Mouse (Mus musculus) stomach, embryonic 15.5 days (tissue): ENCODE results near the gene Ost4. TPM values are rescaled to one million over a fixed set of nuclear protein-coding genes. Genes with fewer than 3 reads are reported as not detected.
A peak's percentile ranks its signal among the peaks of the same experiment; 100 is the strongest.

Experiments
- ATAC-seq: fragments of 200-750 bp; cut with Nextera tagmentation; 2 replicates; pipeline ENCODE4 v1.8.0; 2017; ENCODE audit warnings: low read depth, moderate number of reproducible peaks, moderate TSS enrichment; ENCODE audit not compliant: insufficient read depth, low FRiP score
- H3K27ac ChIP-seq: fragments of 300-500 bp; sonication (generic); 2 replicates; pipeline ENCODE4 v1.5.1; 2015; ENCODE audit warnings: mild to moderate bottlenecking, inconsistent platforms
- H3K27me3 ChIP-seq: fragments of 300-500 bp; sonication (generic); replicated peaks from 2 replicates; pipeline ENCODE4 v1.6.1; 2015; ENCODE audit warnings: inconsistent platforms
- H3K36me3 ChIP-seq: fragments of 300-500 bp; sonication (generic); 2 replicates; pipeline ENCODE4 v1.6.1; 2015; ENCODE audit warnings: inconsistent platforms
- H3K4me1 ChIP-seq: fragments of 300-500 bp; sonication (generic); 2 replicates; pipeline ENCODE4 v1.6.1; 2015; ENCODE audit warnings: inconsistent platforms
- H3K4me2 ChIP-seq: fragments of 300-500 bp; sonication (generic); 2 replicates; pipeline ENCODE4 v1.6.1; 2015; ENCODE audit warnings: mild to moderate bottlenecking, inconsistent platforms
- H3K4me3 ChIP-seq: fragments of 300-500 bp; sonication (generic); replicated peaks from 2 replicates; pipeline ENCODE4 v1.5.1; 2015; ENCODE audit warnings: inconsistent platforms
- H3K9ac ChIP-seq: fragments of 300-500 bp; sonication (generic); 2 replicates; pipeline ENCODE4 v1.6.1; 2015; ENCODE audit warnings: inconsistent platforms
- H3K9me3 ChIP-seq: fragments of 300-500 bp; sonication (generic); 2 replicates; pipeline ENCODE4 v1.6.1; 2016; ENCODE audit warnings: inconsistent platforms
- WGBS: fragments of 180-500 bp; shearing (Covaris S2); methylation state at CpG from one replicate; pipeline ENCODE4 v1.1.7; 2015; 5-methylcytosine and 5-hydroxymethylcytosine counted together
- polyA plus RNA-seq: library from polyadenylated mRNA; unstranded; fragments of >200 nt; fragmentation: Nextera tagmentation; extraction: Ambion mirVana; gene quantifications from 2 replicates; pipeline ENCODE4 v1.2.1, GENCODE M21; 2015

The Ost4 gene
- polyA plus RNA-seq, 1 experiment from 2014 or later = 443 TPM

GRCm38 (mm10) chr5:30867712-30868111 is 39.9 kb downstream of the Ost4 start, which contains the start of gene Tmem214:
Tmem214 (plus strand) TSS chr5:30868012.
- H3K4me2 ChIP-seq = no peak within 1 kb of the TSS
- peaks cover 25% of the 10 kb centered on the region for H3K4me1 ChIP-seq
- H3K27me3 ChIP-seq = no peaks in the 10 kb centered on the region
- H3K27ac ChIP-seq = peak within 1 kb of the TSS; percentile 12; the same call in 1 of the 2 replicates
- no peak for ATAC-seq
- WGBS = 93% methylated on average over 3 of the region's 3 CpGs
- no peak within 1 kb of the TSS; the same call in 1 of the 2 replicates for H3K4me3 ChIP-seq
- H3K9ac ChIP-seq = no peak within 1 kb of the TSS
- peaks cover 18% of the 10 kb centered on the region for H3K36me3 ChIP-seq
- no peaks in the 10 kb centered on the region for H3K9me3 ChIP-seq

- no peak overlapping the region for H3K4me3 ChIP-seq
- no peak for ATAC-seq
These were observed 40.7 kb downstream of the Ost4 start for GRCm38 (mm10) chr5:30866871-30867270.

GRCm38 (mm10) chr5:30864322-30864721 is 43.3 kb downstream of the Ost4 start:
- H3K36me3 ChIP-seq = no peaks in the 10 kb centered on the region
- H3K9me3 ChIP-seq = no peaks in the 10 kb centered on the region
- ATAC-seq = no peak
- no peak overlapping the region for H3K27ac ChIP-seq
- H3K9ac ChIP-seq = no peak overlapping the region
- 0 out of 2 replicates have a peak, but pooled peaks cover 5% of the 10 kb centered on the region for H3K4me1 ChIP-seq
- H3K4me3 ChIP-seq = no peak overlapping the region
- no peaks in the 10 kb centered on the region for H3K27me3 ChIP-seq
- WGBS = 48% methylated on average over 15 of the region's 15 CpGs
- H3K4me2 ChIP-seq = no peak overlapping the region

More at GRCm38 (mm10) chr5:30866871-30867270, 40.7 kb downstream of the Ost4 start:
- Histone ChIP-seq H3K4me2 (no peak overlapping the region), H3K27ac (no peak overlapping the region), H3K4me1 (peaks cover 22% of the 10 kb centered on the region), H3K9me3 (no peaks in the 10 kb centered on the region), H3K9ac (no peak overlapping the region), H3K36me3 (peaks cover 9% of the 10 kb centered on the region), H3K27me3 (no peaks in the 10 kb centered on the region)
- WGBS = 84% methylated on average over 3 of the region's 3 CpGs

GRCm38 (mm10) chr5:30863852-30864251 is 43.7 kb downstream of the Ost4 start:
- no peaks in the 10 kb centered on the region for H3K36me3 ChIP-seq
- no peaks in the 10 kb centered on the region for H3K9me3 ChIP-seq
- no peak overlapping the region for H3K4me2 ChIP-seq
- H3K27ac ChIP-seq = no peak overlapping the region
- 31% methylated on average over 4 of the region's 4 CpGs for WGBS
- no peak overlapping the region for H3K9ac ChIP-seq
- no peaks in the 10 kb centered on the region for H3K27me3 ChIP-seq
- peak; percentile 50; the same call in 1 of the 2 replicates for ATAC-seq
- H3K4me3 ChIP-seq = no peak overlapping the region
- 0 out of 2 replicates have a peak, but pooled peaks cover 5% of the 10 kb centered on the region for H3K4me1 ChIP-seq

GRCm38 (mm10) chr5:30856124-30856523 is 51.5 kb downstream of the Ost4 start:
- no peak overlapping the region for H3K4me2 ChIP-seq
- no peaks in the 10 kb centered on the region for H3K4me1 ChIP-seq
- no peaks in the 10 kb centered on the region for H3K9me3 ChIP-seq
- H3K27ac ChIP-seq = no peak overlapping the region
- no peaks in the 10 kb centered on the region for H3K27me3 ChIP-seq
- no peak for ATAC-seq
- 81% methylated on average over 2 of the region's 2 CpGs for WGBS
- no peak overlapping the region for H3K9ac ChIP-seq
- H3K4me3 ChIP-seq = no peak overlapping the region
- H3K36me3 ChIP-seq = no peaks in the 10 kb centered on the region

Other genes with a start within 250 kb of the Ost4 start
- 218 TPM in 2 replicates for gene Cenpa, start 241.0 kb downstream of the Ost4 start, polyA plus RNA-seq
- gene Dpysl5, start 196.2 kb downstream of the Ost4 start, polyA plus RNA-seq = 6.7 and 7.4 TPM in 2 replicates
- 19.7 and 21.3 TPM in 2 replicates for gene Mapre3, start 93.1 kb downstream of the Ost4 start, polyA plus RNA-seq
- 86.3 and 94.0 TPM in 2 replicates for gene Tmem214, start 39.8 kb downstream of the Ost4 start, polyA plus RNA-seq
- 15.9 and 23.1 TPM in 2 replicates for gene Agbl5, start 19.1 kb downstream of the Ost4 start, polyA plus RNA-seq
- gene Emilin1, start 5.6 kb upstream of the Ost4 start, polyA plus RNA-seq = 252 and 255 TPM in 2 replicates
- 21.0 and 25.5 TPM in 2 replicates for gene Khk, start 13.6 kb upstream of the Ost4 start, polyA plus RNA-seq
- gene Cgref1, start 37.8 kb upstream of the Ost4 start, polyA plus RNA-seq = 11.7 and 14.8 TPM in 2 replicates
- gene Preb, start 52.6 kb upstream of the Ost4 start, polyA plus RNA-seq = 135 and 147 TPM in 2 replicates
- gene Tcf23, start 60.9 kb upstream of the Ost4 start, polyA plus RNA-seq = 0.74 and 1.0 TPM in 2 replicates
- gene Atraid, start 140.5 kb upstream of the Ost4 start, polyA plus RNA-seq = 151 and 157 TPM in 2 replicates
- gene Slc5a6, start 141.1 kb upstream of the Ost4 start, polyA plus RNA-seq = 8.9 and 10.4 TPM in 2 replicates
- gene Cad, start 147.0 kb upstream of the Ost4 start, polyA plus RNA-seq = 23.0 and 26.7 TPM in 2 replicates
- gene Dnajc5g, start 198.5 kb upstream of the Ost4 start, polyA plus RNA-seq = not detected in 2 replicates
- gene Slc30a3, start 200.4 kb upstream of the Ost4 start, polyA plus RNA-seq = 0.26 and 0.37 TPM in 2 replicates
- gene Trim54, start 208.9 kb upstream of the Ost4 start, polyA plus RNA-seq = 0.62 TPM in 1 of 2 replicates, not detected in the other
- not detected in 2 replicates for gene Ucn, start 231.0 kb upstream of the Ost4 start, polyA plus RNA-seq
- gene Mpv17, start 246.5 kb upstream of the Ost4 start, polyA plus RNA-seq = 58.8 and 63.0 TPM in 2 replicates